In genomic region chr19:57117751-57118150, GRCm38 (mm10) we compare ENCODE assay signal across 9 mouse cellular contexts.
DNase-seq lines count a peak whose midpoint lies in the region; ATAC-seq lines count a peak whose summit lies in the region.
"Had no signal": no experiment of that assay in that cellular context is flagged by ENCODE, and none has a peak within 500 bp of the region (broad histone marks: within the 10 kb centered on the region; RNA-seq: fewer than 3 reads in every experiment).

No protein-coding gene starts in this region.

- H3K4me2 ChIP-seq in kidney, embryonic 14.5 days (replicated peaks; ENCODE audit: low read depth, low read length), result peak overlapping the region; percentile 53
- H3K4me2 ChIP-seq in hindbrain, embryonic 14.5 days (replicated peaks), result peak overlapping the region; percentile 51
- H3K4me2 ChIP-seq in midbrain, embryonic 15.5 days, result peak overlapping the region; percentile 49

- no peaks in the 10 kb centered on the region for H3K36me3 ChIP-seq in kidney, embryonic 14.5 days (ENCODE audit: control insufficient read depth, insufficient read depth, low read length)
- no peaks in the 10 kb centered on the region; the same call in 1 of the 2 replicates for H3K36me3 ChIP-seq in hindbrain, embryonic 14.5 days (replicated peaks; ENCODE audit: control insufficient read depth, insufficient read depth)
- no peaks in the 10 kb centered on the region for H3K36me3 ChIP-seq in midbrain, embryonic 15.5 days (replicated peaks)

- peak overlapping the region; percentile 48; the same call in 1 of the 2 replicates for H3K27ac ChIP-seq in kidney, embryonic 14.5 days (ENCODE audit: low read depth, low read length)
- H3K27ac ChIP-seq in hindbrain, embryonic 14.5 days, result 0 out of 2 replicates have a peak overlapping the region, but pooled peaks have one; percentile 5
- no peak overlapping the region for H3K27ac ChIP-seq in midbrain, embryonic 15.5 days

- peak overlapping the region; percentile 56; the same call in 1 of the 2 replicates for H3K9ac ChIP-seq in kidney, embryonic 14.5 days (ENCODE audit: low read depth, low read length)
- peak overlapping the region; percentile 44; the same call in 1 of the 2 replicates for H3K9ac ChIP-seq in hindbrain, embryonic 14.5 days
- no peak overlapping the region for H3K9ac ChIP-seq in midbrain, embryonic 15.5 days

- DNase-seq in kidney, postnatal 14 days, result no peak
- DNase-seq in embryo, embryonic 9.5 days (ENCODE audit: extremely low spot score), result peak; percentile 26
- no peak for DNase-seq in hindbrain, embryonic 14.5 days (ENCODE audit: low spot score)
- DNase-seq in layer of hippocampus, postnatal 25 days (ENCODE audit: extremely low spot score in 1 of 2, low spot score in 1 of 2), result no peak
- DNase-seq in adrenal gland, postnatal 10 days, result no peak
- DNase-seq in urinary bladder, postnatal 14 days (ENCODE audit: low spot score), result no peak
- DNase-seq: spleen, adult 18-20 months had no signal

- peaks cover 50% of the 10 kb centered on the region; the same call in 1 of the 2 replicates for H3K4me1 ChIP-seq in kidney, embryonic 14.5 days (ENCODE audit: control insufficient read depth, insufficient read depth, low read length)
- H3K4me1 ChIP-seq in hindbrain, embryonic 14.5 days (replicated peaks; ENCODE audit: control insufficient read depth, insufficient read depth, low read length), result peaks cover 20% of the 10 kb centered on the region
- H3K4me1 ChIP-seq in midbrain, embryonic 15.5 days, result peaks cover 31% of the 10 kb centered on the region

- no peaks in the 10 kb centered on the region for H3K27me3 ChIP-seq in kidney, embryonic 14.5 days (ENCODE audit: control insufficient read depth, insufficient read depth, low read length)
- H3K27me3 ChIP-seq in hindbrain, embryonic 14.5 days (ENCODE audit: control insufficient read depth, insufficient read depth, low read length), result no peaks in the 10 kb centered on the region
- H3K27me3 ChIP-seq in midbrain, embryonic 15.5 days (replicated peaks), result no peaks in the 10 kb centered on the region

- ATAC-seq in kidney, embryonic 14.5 days (ENCODE audit: low FRiP score, low TSS enrichment), result no peak
- ATAC-seq in hindbrain, embryonic 14.5 days (ENCODE audit: low FRiP score), result no peak
- ATAC-seq in midbrain, embryonic 15.5 days (replicated peaks), result no peak

- H3K9me3 ChIP-seq in kidney, embryonic 14.5 days (ENCODE audit: control insufficient read depth, low read length), result no peaks in the 10 kb centered on the region
- no peaks in the 10 kb centered on the region for H3K9me3 ChIP-seq in hindbrain, embryonic 14.5 days (ENCODE audit: control insufficient read depth, low read length)
- H3K9me3 ChIP-seq in midbrain, embryonic 15.5 days, result no peaks in the 10 kb centered on the region

- WGBS in kidney, embryonic 14.5 days, result 41% methylated on average over 6 of the region's 6 CpGs
- WGBS in hindbrain, embryonic 14.5 days, result 41% methylated on average over 6 of the region's 6 CpGs
- WGBS in midbrain, embryonic 15.5 days, result 23% methylated on average over 6 of the region's 6 CpGs

- peak overlapping the region; percentile 41 for H3K4me3 ChIP-seq in kidney, embryonic 14.5 days (ENCODE audit: low read length)
- peak overlapping the region; percentile 27; the same call in 1 of the 2 replicates for H3K4me3 ChIP-seq in hindbrain, embryonic 14.5 days (replicated peaks; ENCODE audit: low read length)
- H3K4me3 ChIP-seq in midbrain, embryonic 15.5 days, result peak overlapping the region; percentile 32
